Mouse (Mus musculus) layer of hippocampus, postnatal 36 days (tissue): ENCODE results near the gene Cpsf3. TPM values are rescaled to one million over a fixed set of nuclear protein-coding genes. Genes with fewer than 3 reads are reported as not detected.

Experiments used
- DNase-seq, 2 experiments: peaks; one replicate each; pipeline ENCODE4 v3.0.0; 2022
- total RNA-seq, 2 experiments: library from RNA; stranded (reverse); gene quantifications; 2 replicates each; pipeline ENCODE4 v1.2.3; 2021

Gene Cpsf3
- total RNA-seq: 10 to 100 TPM; 50.8 to 57.0 TPM

- no peak for DNase-seq
These were observed at the start of gene Cpsf3 for GRCm38 (mm10) chr12:21284761-21285441. TSS of gene Cpsf3 (plus strand) at chr12:21285391.

- DNase-seq: no peak
These were observed 43.2 kb upstream of the Cpsf3 start for GRCm38 (mm10) chr12:21241965-21242364.

- DNase-seq: no peak
These were observed 40.7 kb upstream of the Cpsf3 start for GRCm38 (mm10) chr12:21244375-21244960.

GRCm38 (mm10) chr12:21247711-21248392 is 37.3 kb upstream of the Cpsf3 start:
- DNase-seq: no peak

GRCm38 (mm10) chr12:21260494-21261256 is 24.5 kb upstream of the Cpsf3 start:
- DNase-seq: peak in 1 of 2 experiments; percentile 29

GRCm38 (mm10) chr12:21261521-21261920 is 23.7 kb upstream of the Cpsf3 start:
- no peak for DNase-seq

GRCm38 (mm10) chr12:21263256-21263655 is 21.9 kb upstream of the Cpsf3 start:
- DNase-seq: peak; percentile 24 to 42

- no peak for DNase-seq
These were observed 20.9 kb upstream of the Cpsf3 start for GRCm38 (mm10) chr12:21264241-21264640.

GRCm38 (mm10) chr12:21264970-21265369 is 20.2 kb upstream of the Cpsf3 start:
- DNase-seq: no peak

GRCm38 (mm10) chr12:21265501-21265900 is 19.7 kb upstream of the Cpsf3 start:
- DNase-seq: no peak

GRCm38 (mm10) chr12:21265946-21266783 is 19.0 kb upstream of the Cpsf3 start:
- DNase-seq: peak; percentile 52 to 61

- DNase-seq: no peak
These were observed 18.4 kb upstream of the Cpsf3 start for GRCm38 (mm10) chr12:21266784-21267098.

GRCm38 (mm10) chr12:21268083-21268616 is 17.0 kb upstream of the Cpsf3 start:
- no peak for DNase-seq

GRCm38 (mm10) chr12:21274446-21274845 is 10.7 kb upstream of the Cpsf3 start:
- DNase-seq: no peak

- no peak for DNase-seq
These were observed 7.8 kb upstream of the Cpsf3 start for GRCm38 (mm10) chr12:21277352-21277864.

- no peak for DNase-seq
These were observed 484 bp downstream of the Cpsf3 start for GRCm38 (mm10) chr12:21285508-21286242.

- peak; percentile 99 for DNase-seq
These were observed 1.0 kb downstream of the Cpsf3 start, which contains the start of gene Itgb1bp1 for GRCm38 (mm10) chr12:21286243-21286622. TSS of gene Itgb1bp1 (minus strand) at chr12:21286284.

- DNase-seq: no peak
These were observed 1.8 kb downstream of the Cpsf3 start for GRCm38 (mm10) chr12:21286712-21287650.

- no peak for DNase-seq
These were observed 3.7 kb downstream of the Cpsf3 start for GRCm38 (mm10) chr12:21288716-21289395.
